Mouse (Mus musculus): ENCODE measurements around the gene Icmt.

Gene Icmt

GRCm38 (mm10) chr4:152343296-152343695 lies 46.3 kb downstream of the Icmt start:
- DNase-seq, result peak; percentile 16

GRCm38 (mm10) chr4:152344651-152345050 lies 47.6 kb downstream of the Icmt start:
- no peak for DNase-seq

GRCm38 (mm10) chr4:152345120-152345889 lies 48.3 kb downstream of the Icmt start:
- no peak for DNase-seq

DNA sequence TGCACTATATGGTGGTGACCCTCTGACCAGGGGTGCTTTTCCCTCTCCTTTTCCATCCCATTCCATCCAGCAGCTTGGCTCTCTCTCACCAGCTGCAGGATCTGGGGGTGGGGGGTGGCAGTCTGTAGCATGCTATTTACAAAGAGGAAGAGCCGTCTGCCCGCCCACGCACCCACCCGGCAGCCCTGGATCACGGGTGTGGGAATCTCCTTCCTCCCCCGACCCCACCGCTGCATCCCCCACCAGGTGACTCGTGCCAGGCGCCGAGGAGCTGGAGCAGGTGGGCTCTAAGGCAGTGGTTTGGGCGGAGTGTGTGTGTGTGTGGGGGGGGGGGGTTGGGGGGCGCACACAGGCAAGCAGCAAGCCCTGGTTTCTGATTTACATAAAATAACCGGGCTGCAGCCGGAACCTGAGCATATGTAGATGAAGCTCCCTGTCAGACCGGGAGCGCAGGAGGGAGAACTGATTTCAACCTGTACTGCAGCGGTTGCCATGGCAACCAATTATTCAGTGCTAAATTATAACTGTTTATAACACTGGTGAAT lies 52.9 kb downstream of the Icmt start:
- no peak for DNase-seq

DNA sequence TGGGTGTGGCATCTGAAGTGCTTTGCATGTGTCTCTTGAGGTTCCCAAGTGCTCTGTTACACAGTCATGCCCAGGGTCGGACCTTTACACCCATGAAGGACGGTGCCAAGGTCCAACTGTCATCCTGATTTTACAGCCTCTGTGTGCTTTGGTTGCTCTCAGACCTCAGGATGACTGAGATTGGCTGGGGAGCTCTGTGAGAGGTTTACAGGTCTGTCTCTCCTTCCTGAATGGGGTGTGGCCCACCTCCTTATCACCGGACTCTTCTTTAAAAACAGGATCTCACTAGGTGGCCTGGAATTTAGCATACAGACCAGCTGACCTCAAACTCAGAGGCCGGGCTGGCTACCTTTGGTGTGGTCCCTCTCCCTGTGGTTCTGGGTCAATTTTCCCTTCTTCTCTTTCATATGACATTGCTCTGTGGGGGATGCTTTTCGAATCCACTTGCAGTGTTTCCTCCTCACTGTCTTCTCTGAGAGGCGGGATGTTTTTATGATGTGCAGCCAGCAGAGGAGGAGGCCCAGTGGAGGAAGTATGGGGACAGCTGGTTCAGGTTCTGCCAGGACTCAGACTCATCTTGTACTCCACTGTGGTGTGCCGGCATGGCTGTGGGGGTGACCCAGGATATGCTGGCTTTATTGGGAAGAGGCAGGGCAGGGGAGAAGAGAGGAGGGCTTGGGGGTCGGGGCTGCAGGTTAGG lies 53.8 kb downstream of the Icmt start:
- DNase-seq, result no peak

DNA sequence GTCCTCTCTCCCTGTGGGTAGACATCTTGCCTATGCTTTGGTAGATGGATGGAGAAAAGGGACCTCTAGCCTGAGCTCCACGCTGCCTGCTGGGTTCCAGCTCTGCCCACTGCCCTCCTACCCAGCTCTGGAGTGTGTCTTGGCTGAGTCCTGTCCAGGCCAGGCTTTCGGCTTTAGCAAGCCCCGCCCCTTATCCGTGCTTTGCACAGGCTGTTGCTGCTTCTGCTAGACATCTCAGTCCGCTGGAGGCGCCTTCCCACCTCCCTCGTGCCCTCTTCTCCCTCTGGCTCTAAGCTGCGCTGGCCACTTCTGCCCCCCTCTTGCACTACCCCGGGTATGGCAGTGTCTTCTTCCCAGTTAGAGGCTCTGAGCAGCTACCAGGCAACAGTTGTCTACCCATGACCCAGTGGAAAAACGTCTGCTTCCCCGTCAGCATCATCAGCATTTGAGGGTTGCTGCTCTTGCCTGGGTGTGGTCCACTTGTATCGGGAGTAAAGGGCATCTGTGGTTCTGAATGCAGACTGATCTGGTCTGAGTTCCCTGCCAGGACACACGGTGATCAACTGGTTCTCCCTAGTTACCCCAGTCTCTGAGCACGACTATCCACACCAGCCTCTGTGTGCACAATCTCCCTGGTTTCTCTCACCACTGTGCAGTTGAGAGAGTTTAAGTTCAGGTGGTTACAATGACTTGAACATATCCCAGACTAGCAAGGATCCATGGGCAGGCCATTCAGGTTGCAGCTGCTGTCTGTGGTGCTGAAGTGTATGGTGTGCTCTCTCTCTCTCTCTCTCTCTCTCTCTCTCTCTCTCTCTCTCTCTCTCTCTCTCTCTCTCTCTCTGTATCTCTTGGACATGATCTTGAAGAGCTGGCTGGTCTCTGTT lies 54.6 kb downstream of the Icmt start:
- no peak for DNase-seq

GRCm38 (mm10) chr4:152353886-152354637 lies 57.0 kb downstream of the Icmt start:
- no peak for DNase-seq

- DNase-seq, result no peak
Measured at GRCm38 (mm10) chr4:152355672-152356071, 58.6 kb downstream of the Icmt start.

All from thymus, postnatal 25 days (tissue).